Mouse (Mus musculus): ENCODE results near the gene Itgb2l. TPM values are rescaled to one million over a fixed set of nuclear protein-coding genes. Genes with fewer than 3 reads are reported as not detected.

Gene Itgb2l
- polyA plus RNA-seq, 1 experiment, result not detected

DNA sequence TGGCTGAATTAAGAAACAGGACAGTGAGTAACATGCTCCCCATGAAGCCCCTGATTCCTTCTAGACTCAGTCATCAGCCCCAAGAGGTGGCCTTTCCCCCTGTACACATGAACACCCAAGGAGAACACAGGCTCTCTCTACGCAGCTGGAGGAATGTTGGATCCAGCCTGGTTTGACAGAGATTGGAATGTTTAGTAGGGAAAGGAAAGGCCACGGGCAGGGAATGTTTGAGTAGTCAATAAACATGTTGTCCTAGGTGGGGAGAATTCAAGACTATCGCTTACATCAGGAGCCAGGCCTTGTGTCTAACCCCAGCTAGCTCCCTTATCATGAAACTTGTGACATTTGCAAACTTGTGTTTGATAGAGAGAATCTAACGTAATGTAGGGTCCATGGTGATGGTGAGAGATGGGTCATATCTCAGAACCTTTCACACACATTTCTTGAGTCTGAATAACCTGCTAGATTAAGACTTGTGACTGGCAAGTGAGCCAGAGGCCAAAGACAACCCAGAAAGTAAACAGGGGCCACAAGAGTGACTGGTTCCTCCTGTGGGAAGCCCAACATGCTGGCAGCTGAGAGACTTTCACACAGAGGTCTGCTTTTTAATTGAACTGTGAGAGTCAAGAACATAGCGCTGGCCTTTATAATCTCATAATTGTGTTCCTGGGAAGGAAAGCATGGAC, 60.8 kb downstream of the Itgb2l start:
- 85% methylated on average over 5 of the region's 5 CpGs for WGBS
- Histone ChIP-seq H3K4me3 (ENCODE audit: insufficient read depth, low read depth, low read length) (no peak overlapping the region), H3K27ac (ENCODE audit: insufficient read depth, low read depth, low read length) (no peak overlapping the region), H3K4me1 (ENCODE audit: control insufficient read depth, insufficient read depth, low read length) (no peaks in the 10 kb centered on the region), H3K36me3 (ENCODE audit: control insufficient read depth, insufficient read depth, low read length) (peaks cover 3% of the 10 kb centered on the region; the same call in 1 of the 2 replicates), H3K27me3 (replicated peaks; ENCODE audit: control insufficient read depth, insufficient read depth, low read length) (no peaks in the 10 kb centered on the region)
- no peak for DNase-seq
- TF ChIP-seq POLR2A (IDR thresholded peaks at IDR 0.05; ENCODE audit: low read depth, low read length) (no peak), CTCF (conservative IDR thresholded peaks at IDR 0.05; ENCODE audit: insufficient read depth, insufficient read length, low read depth, low read length) (no peak)

DNA sequence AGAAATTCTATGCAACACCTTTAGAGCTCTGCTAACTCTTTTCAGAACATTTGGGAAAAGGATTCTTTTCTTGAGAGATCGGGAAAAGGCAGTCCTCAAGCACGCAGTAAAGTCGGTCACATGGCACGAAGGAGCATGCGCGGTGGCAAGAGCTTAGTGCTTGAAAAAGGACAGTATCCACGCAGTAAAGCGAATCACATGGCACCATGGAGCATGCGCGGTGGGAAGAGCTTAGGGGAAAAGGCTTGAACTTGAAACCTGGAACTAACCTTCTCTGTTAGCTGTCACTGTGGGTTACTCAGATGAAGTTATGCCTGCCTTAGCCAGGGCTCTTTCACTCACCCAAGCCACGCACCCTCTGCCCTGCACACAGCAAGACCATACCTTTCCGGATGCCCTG, 62.0 kb downstream of the Itgb2l start:
- Histone ChIP-seq H3K36me3 (ENCODE audit: control insufficient read depth, insufficient read depth, low read length) (peaks cover 3% of the 10 kb centered on the region; the same call in 1 of the 2 replicates), H3K27me3 (replicated peaks; ENCODE audit: control insufficient read depth, insufficient read depth, low read length) (no peaks in the 10 kb centered on the region), H3K4me1 (ENCODE audit: control insufficient read depth, insufficient read depth, low read length) (peaks cover 4% of the 10 kb centered on the region; the same call in 1 of the 2 replicates), H3K27ac (ENCODE audit: insufficient read depth, low read depth, low read length) (no peak overlapping the region), H3K4me3 (ENCODE audit: insufficient read depth, low read depth, low read length) (no peak overlapping the region)
- no peak for TF ChIP-seq POLR2A (IDR thresholded peaks at IDR 0.05; ENCODE audit: low read depth, low read length)
- TF ChIP-seq CTCF (conservative IDR thresholded peaks at IDR 0.05; ENCODE audit: insufficient read depth, insufficient read length, low read depth, low read length), result no peak
- DNase-seq, result no peak
- 93% methylated on average over 12 of the region's 12 CpGs for WGBS

DNA sequence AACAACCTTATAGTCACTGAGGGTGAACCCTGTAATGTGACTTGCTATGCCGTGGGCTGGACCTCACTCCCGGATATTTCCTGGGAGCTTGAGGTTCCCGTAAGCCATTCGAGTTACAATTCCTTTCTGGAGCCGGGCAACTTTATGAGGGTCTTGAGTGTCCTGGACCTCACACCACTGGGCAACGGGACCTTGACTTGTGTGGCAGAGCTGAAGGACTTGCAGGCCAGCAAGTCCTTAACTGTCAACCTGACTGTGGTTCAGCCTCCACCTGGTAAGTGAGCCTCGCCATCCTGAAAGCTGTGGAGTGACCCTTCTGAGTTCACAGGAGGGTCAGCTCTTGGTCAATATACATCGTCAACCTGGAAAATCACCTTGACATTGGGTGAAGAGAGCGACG, 65.3 kb downstream of the Itgb2l start:
- TF ChIP-seq CTCF (conservative IDR thresholded peaks at IDR 0.05; ENCODE audit: insufficient read depth, insufficient read length, low read depth, low read length), result no peak
- no peak for TF ChIP-seq POLR2A (IDR thresholded peaks at IDR 0.05; ENCODE audit: low read depth, low read length)
- H3K4me3 ChIP-seq (ENCODE audit: insufficient read depth, low read depth, low read length), result no peak overlapping the region
- peaks cover 4% of the 10 kb centered on the region; the same call in 1 of the 2 replicates for H3K4me1 ChIP-seq (ENCODE audit: control insufficient read depth, insufficient read depth, low read length)
- 90% methylated on average over 10 of the region's 10 CpGs for WGBS
- no peak overlapping the region for H3K27ac ChIP-seq (ENCODE audit: insufficient read depth, low read depth, low read length)
- H3K27me3 ChIP-seq (replicated peaks; ENCODE audit: control insufficient read depth, insufficient read depth, low read length), result no peaks in the 10 kb centered on the region
- peaks cover 2% of the 10 kb centered on the region; the same call in 1 of the 2 replicates for H3K36me3 ChIP-seq (ENCODE audit: control insufficient read depth, insufficient read depth, low read length)
- no peak for DNase-seq

DNA sequence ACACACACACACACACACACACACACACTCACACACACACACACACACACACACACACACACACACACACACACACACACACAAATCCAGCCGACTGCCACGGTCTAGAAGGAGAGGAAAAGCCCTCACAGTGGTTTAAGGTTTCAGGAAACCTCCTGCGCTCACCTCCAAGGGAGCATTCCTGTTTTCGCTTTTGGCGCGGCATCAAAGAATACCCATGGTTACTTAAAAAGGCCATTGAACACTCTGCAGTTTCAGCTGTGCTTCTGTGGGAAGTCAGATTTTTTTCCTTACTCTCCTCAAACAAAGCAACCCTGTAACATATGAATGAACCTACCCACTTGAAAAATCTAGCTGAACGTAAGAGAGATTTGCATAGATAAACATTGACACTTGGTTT, 67.1 kb downstream of the Itgb2l start:
- Histone ChIP-seq H3K36me3 (ENCODE audit: control insufficient read depth, insufficient read depth, low read length) (peaks cover 1% of the 10 kb centered on the region; the same call in 1 of the 2 replicates), H3K27me3 (replicated peaks; ENCODE audit: control insufficient read depth, insufficient read depth, low read length) (no peaks in the 10 kb centered on the region), H3K27ac (ENCODE audit: insufficient read depth, low read depth, low read length) (no peak overlapping the region), H3K4me1 (ENCODE audit: control insufficient read depth, insufficient read depth, low read length) (peaks cover 4% of the 10 kb centered on the region; the same call in 1 of the 2 replicates), H3K4me3 (ENCODE audit: insufficient read depth, low read depth, low read length) (no peak overlapping the region)
- peak; percentile 74 for DNase-seq
- TF ChIP-seq POLR2A (IDR thresholded peaks at IDR 0.05; ENCODE audit: low read depth, low read length), result no peak
- TF ChIP-seq CTCF (conservative IDR thresholded peaks at IDR 0.05; ENCODE audit: insufficient read depth, insufficient read length, low read depth, low read length), result no peak
- 6% methylated on average over 7 of the region's 7 CpGs for WGBS

DNA sequence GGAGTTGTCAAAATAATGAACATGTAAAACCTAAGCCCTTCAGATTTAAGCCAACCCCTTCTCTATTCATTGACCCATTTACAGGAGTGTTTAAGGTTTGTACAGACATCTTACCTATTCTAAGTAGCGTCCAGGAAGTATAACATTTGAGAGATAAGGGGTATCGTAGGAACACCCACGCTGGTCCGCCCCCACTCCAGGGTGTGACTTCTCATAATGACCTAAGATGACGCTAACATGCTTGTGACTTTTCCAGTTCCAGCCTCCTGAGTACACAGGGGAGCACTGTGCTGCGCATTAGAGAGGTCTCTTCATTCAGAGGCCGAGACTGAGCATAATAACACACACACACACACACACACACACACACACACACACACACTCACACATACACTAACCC, 67.9 kb downstream of the Itgb2l start:
- WGBS, result 84% methylated on average over 7 of the region's 7 CpGs
- Histone ChIP-seq H3K4me3 (ENCODE audit: insufficient read depth, low read depth, low read length) (no peak overlapping the region), H3K36me3 (ENCODE audit: control insufficient read depth, insufficient read depth, low read length) (peaks cover 1% of the 10 kb centered on the region; the same call in 1 of the 2 replicates), H3K27me3 (replicated peaks; ENCODE audit: control insufficient read depth, insufficient read depth, low read length) (no peaks in the 10 kb centered on the region), H3K27ac (ENCODE audit: insufficient read depth, low read depth, low read length) (no peak overlapping the region), H3K4me1 (ENCODE audit: control insufficient read depth, insufficient read depth, low read length) (peaks cover 11% of the 10 kb centered on the region)
- DNase-seq, result no peak
- TF ChIP-seq CTCF (conservative IDR thresholded peaks at IDR 0.05; ENCODE audit: insufficient read depth, insufficient read length, low read depth, low read length) (no peak), POLR2A (IDR thresholded peaks at IDR 0.05; ENCODE audit: low read depth, low read length) (no peak)

DNA sequence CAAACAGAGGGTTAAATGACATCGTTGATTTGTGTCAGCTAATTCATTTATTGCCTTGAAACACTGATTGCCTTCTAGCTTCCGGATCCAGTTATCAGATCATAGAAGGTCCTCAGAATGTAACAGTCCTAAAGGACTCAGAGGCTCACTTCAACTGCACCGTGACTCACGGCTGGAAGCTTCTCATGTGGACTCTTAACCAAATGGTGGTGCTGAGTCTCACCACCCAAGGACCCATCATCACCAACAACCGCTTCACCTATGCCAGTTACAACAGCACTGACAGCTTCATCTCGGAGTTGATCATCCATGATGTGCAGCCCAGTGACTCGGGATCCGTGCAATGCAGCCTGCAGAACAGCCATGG, 70.7 kb downstream of the Itgb2l start:
- TF ChIP-seq CTCF (conservative IDR thresholded peaks at IDR 0.05; ENCODE audit: insufficient read depth, insufficient read length, low read depth, low read length) (no peak), POLR2A (IDR thresholded peaks at IDR 0.05; ENCODE audit: low read depth, low read length) (no peak)
- no peak for DNase-seq
- Histone ChIP-seq H3K36me3 (ENCODE audit: control insufficient read depth, insufficient read depth, low read length) (no peaks in the 10 kb centered on the region; the same call in 1 of the 2 replicates), H3K4me1 (ENCODE audit: control insufficient read depth, insufficient read depth, low read length) (peaks cover 16% of the 10 kb centered on the region), H3K4me3 (ENCODE audit: insufficient read depth, low read depth, low read length) (no peak overlapping the region), H3K27ac (ENCODE audit: insufficient read depth, low read depth, low read length) (no peak overlapping the region), H3K27me3 (replicated peaks; ENCODE audit: control insufficient read depth, insufficient read depth, low read length) (no peaks in the 10 kb centered on the region)
- WGBS, result 60% methylated on average over 8 of the region's 8 CpGs

Other genes starting within 250 kb of the Itgb2l start
- 4.5 and 6.7 TPM in 2 replicates for gene Sh3bgr, start 243.2 kb downstream of the Itgb2l start, polyA plus RNA-seq (2012; rRNA removed)
- 9.7 and 10.3 TPM in 2 replicates for gene B3galt5, start 207.8 kb downstream of the Itgb2l start, polyA plus RNA-seq (2012; rRNA removed)
- gene Pcp4, start 24.0 kb upstream of the Itgb2l start, polyA plus RNA-seq (2012; rRNA removed), result 0.34 and 0.68 TPM in 2 replicates

Measured in kidney, adult 2 months (tissue).